Mouse (Mus musculus) kidney, adult 2 months (tissue): ENCODE results near the gene Hes2. TPM values are rescaled to one million over a fixed set of nuclear protein-coding genes. Genes with fewer than 3 reads are reported as not detected.
A peak's percentile ranks its signal among the peaks of the same experiment; 100 is the strongest.

Source experiments
- DNase-seq: peaks from one replicate; pipeline ENCODE4 v3.0.0; 2021
- H3K27ac ChIP-seq: fragments of 200-500 bp; 2 replicates; pipeline ENCODE4 v1.5.1; 2012; ENCODE audit warnings: low read depth, low read length, control low read depth, inconsistent platforms; ENCODE audit not compliant: insufficient read depth
- H3K27me3 ChIP-seq: fragments of 200-500 bp; replicated peaks from 2 replicates; pipeline ENCODE4 v1.6.1; 2012; ENCODE audit warnings: mild to moderate bottlenecking, moderate library complexity, low read length, inconsistent platforms; ENCODE audit not compliant: control insufficient read depth, insufficient read depth
- H3K36me3 ChIP-seq: fragments of 200-500 bp; 2 replicates; pipeline ENCODE4 v1.6.1; 2012; ENCODE audit warnings: mild to moderate bottlenecking, moderate library complexity, low read length, inconsistent platforms; ENCODE audit not compliant: control insufficient read depth, insufficient read depth
- H3K4me1 ChIP-seq: fragments of 200-500 bp; 2 replicates; pipeline ENCODE4 v1.6.1; 2011; ENCODE audit warnings: low read length; ENCODE audit not compliant: control insufficient read depth, insufficient read depth
- H3K4me3 ChIP-seq: fragments of 200-500 bp; 2 replicates; pipeline ENCODE4 v1.5.1; 2011; ENCODE audit warnings: mild to moderate bottlenecking, low read depth, low read length, control low read depth; ENCODE audit not compliant: insufficient read depth
- CTCF ChIP-seq: fragments of 200-500 bp; conservative IDR thresholded peaks from 2 replicates; pipeline ENCODE4 v1.5.1; 2011; ENCODE audit warnings: low read depth, mild to moderate bottlenecking, control low read depth, low read length, moderate library complexity, mixed read lengths; ENCODE audit not compliant: insufficient read depth, insufficient read length
- POLR2A ChIP-seq: fragments of 200-500 bp; IDR thresholded peaks from one replicate; pipeline ENCODE4 v1.6.1; 2011; ENCODE audit warnings: low read depth, low read length, control low read depth
- WGBS: fragments of 180-500 bp; shearing (Covaris S2); methylation state at CpG from one replicate; pipeline ENCODE4 v1.1.7; 2018; 5-methylcytosine and 5-hydroxymethylcytosine counted together
- polyA plus RNA-seq: library from polyadenylated mRNA; depleted of rRNA; stranded (reverse); fragments of >200 nt; gene quantifications from 2 replicates; pipeline ENCODE4 v1.2.3, GENCODE M21; 2012

The Hes2 gene
- polyA plus RNA-seq, 1 experiment = 1.0 TPM

GRCm38 (mm10) chr4:152188651-152189050, 30.0 kb downstream of the Hes2 start:
- no peak for DNase-seq
- Histone ChIP-seq H3K27me3 (no peaks in the 10 kb centered on the region), H3K4me1 (peaks cover 3% of the 10 kb centered on the region; the same call in 1 of the 2 replicates), H3K36me3 (no peaks in the 10 kb centered on the region), H3K4me3 (no peak overlapping the region), H3K27ac (no peak overlapping the region)
- TF ChIP-seq CTCF = no peak
- no peak for TF ChIP-seq POLR2A
- 92% methylated on average over 2 of the region's 2 CpGs for WGBS

GRCm38 (mm10) chr4:152189071-152189470, 30.4 kb downstream of the Hes2 start:
- no peak for DNase-seq
- Histone ChIP-seq H3K36me3 (no peaks in the 10 kb centered on the region), H3K27ac (no peak overlapping the region), H3K27me3 (no peaks in the 10 kb centered on the region), H3K4me1 (peaks cover 3% of the 10 kb centered on the region; the same call in 1 of the 2 replicates), H3K4me3 (no peak overlapping the region)
- WGBS = 94% methylated on average over 6 of the region's 6 CpGs
- TF ChIP-seq CTCF = no peak
- no peak for TF ChIP-seq POLR2A

- no peak overlapping the region for H3K4me3 ChIP-seq
- H3K27me3 ChIP-seq = no peaks in the 10 kb centered on the region
- WGBS = 83% methylated on average over 4 of the region's 4 CpGs
- TF ChIP-seq CTCF = no peak
- no peak for TF ChIP-seq POLR2A
- DNase-seq = no peak
- H3K4me1 ChIP-seq = peaks cover 5% of the 10 kb centered on the region
- H3K36me3 ChIP-seq = no peaks in the 10 kb centered on the region
- no peak overlapping the region for H3K27ac ChIP-seq
Measured at GRCm38 (mm10) chr4:152189691-152190090, 31.0 kb downstream of the Hes2 start.

GRCm38 (mm10) chr4:152190096-152190653, 31.5 kb downstream of the Hes2 start:
- no peaks in the 10 kb centered on the region for H3K36me3 ChIP-seq
- no peak overlapping the region for H3K4me3 ChIP-seq
- no peaks in the 10 kb centered on the region for H3K27me3 ChIP-seq
- DNase-seq = no peak
- TF ChIP-seq CTCF (no peak), POLR2A (no peak)
- no peak overlapping the region for H3K27ac ChIP-seq
- 82% methylated on average over 11 of the region's 11 CpGs for WGBS
- peaks cover 5% of the 10 kb centered on the region for H3K4me1 ChIP-seq

GRCm38 (mm10) chr4:152190701-152191100, 32.0 kb downstream of the Hes2 start:
- Histone ChIP-seq H3K4me1 (peaks cover 5% of the 10 kb centered on the region), H3K4me3 (no peak overlapping the region), H3K27me3 (no peaks in the 10 kb centered on the region), H3K27ac (no peak overlapping the region), H3K36me3 (no peaks in the 10 kb centered on the region)
- WGBS = 70% methylated on average over 5 of the region's 5 CpGs
- TF ChIP-seq CTCF (no peak), POLR2A (no peak)
- no peak for DNase-seq

GRCm38 (mm10) chr4:152192569-152192968, 33.9 kb downstream of the Hes2 start:
- WGBS = 71% methylated on average over 4 of the region's 4 CpGs
- TF ChIP-seq CTCF = no peak
- DNase-seq = no peak
- H3K36me3 ChIP-seq = no peaks in the 10 kb centered on the region
- no peak overlapping the region for H3K4me3 ChIP-seq
- H3K4me1 ChIP-seq = peaks cover 3% of the 10 kb centered on the region; the same call in 1 of the 2 replicates
- H3K27ac ChIP-seq = no peak overlapping the region
- no peaks in the 10 kb centered on the region for H3K27me3 ChIP-seq

GRCm38 (mm10) chr4:152194476-152195175, 36.0 kb downstream of the Hes2 start:
- Histone ChIP-seq H3K27me3 (no peaks in the 10 kb centered on the region), H3K27ac (no peak overlapping the region), H3K4me3 (no peak overlapping the region), H3K4me1 (peaks cover 3% of the 10 kb centered on the region; the same call in 1 of the 2 replicates), H3K36me3 (no peaks in the 10 kb centered on the region)
- no peak for TF ChIP-seq CTCF
- no peak for TF ChIP-seq POLR2A
- 75% methylated on average over 3 of the region's 3 CpGs for WGBS
- peak; percentile 58 for DNase-seq
